Mouse (Mus musculus) neural tube, embryonic 14.5 days (tissue): Measurements from ENCODE around the gene Fen1. TPM values are rescaled to one million over a fixed set of nuclear protein-coding genes. Genes with fewer than 3 reads are reported as not detected.

Experiments used
- ATAC-seq: fragments of 200-750 bp; cut with Nextera tagmentation; 2 replicates; pipeline ENCODE4 v1.8.0; 2017; ENCODE audit warnings: low read depth, mild to moderate bottlenecking, moderate TSS enrichment, moderate library complexity
- H3K27ac ChIP-seq: fragments of 300-500 bp; sonication (generic); 2 replicates; pipeline ENCODE4 v1.5.1; 2014; ENCODE audit warnings: low read depth, mild to moderate bottlenecking, control low read depth, low read length, moderate library complexity, mixed read lengths
- H3K27me3 ChIP-seq: fragments of 300-500 bp; sonication (generic); 2 replicates; pipeline ENCODE4 v1.6.1; 2014; ENCODE audit warnings: low read length; ENCODE audit not compliant: control insufficient read depth, insufficient read depth
- H3K36me3 ChIP-seq: fragments of 300-500 bp; sonication (generic); 2 replicates; pipeline ENCODE4 v1.6.1; 2014; ENCODE audit warnings: low read length, mixed read lengths; ENCODE audit not compliant: control insufficient read depth, insufficient read depth
- H3K4me1 ChIP-seq: fragments of 300-500 bp; sonication (generic); 2 replicates; pipeline ENCODE4 v1.6.1; 2014; ENCODE audit warnings: low read length; ENCODE audit not compliant: control insufficient read depth, insufficient read depth
- H3K4me2 ChIP-seq: fragments of 300-500 bp; sonication (generic); 2 replicates; pipeline ENCODE4 v1.6.1; 2014; ENCODE audit warnings: mild to moderate bottlenecking, low read depth, low read length, control low read depth
- H3K4me3 ChIP-seq: fragments of 300-500 bp; sonication (generic); 2 replicates; pipeline ENCODE4 v1.5.1; 2014; ENCODE audit warnings: low read depth, low read length, control low read depth, mixed read lengths
- H3K9ac ChIP-seq: fragments of 300-500 bp; sonication (generic); replicated peaks from 2 replicates; pipeline ENCODE4 v1.6.1; 2014; ENCODE audit warnings: low read depth, mild to moderate bottlenecking, control low read depth, low read length, mixed read lengths
- H3K9me3 ChIP-seq: fragments of 300-500 bp; sonication (generic); 2 replicates; pipeline ENCODE4 v1.6.1; 2016; ENCODE audit warnings: low read length; ENCODE audit not compliant: control insufficient read depth
- WGBS: fragments of 180-500 bp; shearing (Covaris S2); extraction: QIAGEN DNeasy Blood & Tissue Kit; methylation state at CpG from one replicate; pipeline ENCODE4 v1.1.7; 2014; 5-methylcytosine and 5-hydroxymethylcytosine counted together
- polyA plus RNA-seq: library from polyadenylated mRNA; unstranded; fragments of >200 nt; fragmentation: Nextera tagmentation; extraction: Ambion mirVana; gene quantifications from 2 replicates; pipeline ENCODE4 v1.2.1, GENCODE M21; 2014

Gene Fen1
- 18.0 and 21.0 TPM in 2 replicates for polyA plus RNA-seq

DNA sequence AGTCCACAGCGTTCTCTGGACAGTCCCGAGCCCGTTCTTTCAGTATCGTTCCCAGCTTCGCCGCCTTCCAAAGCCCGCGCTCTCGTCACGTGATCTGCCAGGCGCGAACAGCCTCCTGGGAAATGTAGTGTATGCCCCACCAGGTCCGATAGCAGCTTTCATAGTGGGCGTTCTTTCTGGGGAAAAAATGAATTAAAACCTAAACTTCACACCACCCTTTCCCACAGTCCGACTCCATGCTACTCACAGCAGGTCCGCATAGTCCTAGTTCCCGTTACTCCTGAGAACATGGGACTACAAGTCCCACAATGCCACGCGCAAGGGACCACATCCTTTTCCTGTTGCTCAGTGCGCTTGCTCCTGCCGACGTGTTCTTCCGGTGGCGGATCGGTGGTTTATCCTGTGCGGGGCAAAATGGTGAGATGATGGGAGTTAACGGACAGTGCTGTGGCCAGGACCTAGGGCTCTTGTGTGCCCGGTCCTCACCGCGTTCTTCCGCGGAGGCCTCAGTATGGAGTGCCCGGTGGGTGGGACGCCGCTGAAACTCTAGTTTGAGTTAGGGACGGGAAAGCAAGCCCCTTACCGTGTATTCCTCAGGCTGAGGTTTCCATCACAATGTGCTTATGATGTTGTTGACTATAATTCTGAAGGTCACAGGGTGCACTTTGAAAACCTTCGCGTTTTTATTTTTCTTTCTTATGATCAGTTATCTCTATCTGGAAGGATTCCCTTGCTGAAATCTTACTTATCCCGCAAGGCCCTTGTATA is at the start of gene Fen1, which contains the start of gene Tmem258:
Gene Fen1 (minus strand): TSS at position 322 of the 768 bp plus-strand sequence.
Gene Tmem258 (plus strand): TSS at position 167 of the 768 bp plus-strand sequence.
- Histone ChIP-seq H3K9ac (peak within 1 kb of the TSS; percentile 72), H3K9me3 (no peaks in the 10 kb centered on the region), H3K4me1 (peaks cover 15% of the 10 kb centered on the region; the same call in 1 of the 2 replicates), H3K4me3 (peak within 1 kb of the TSS; percentile 68), H3K4me2 (peak within 1 kb of the TSS; percentile 80), H3K36me3 (peaks cover 24% of the 10 kb centered on the region), H3K27ac (peak within 1 kb of the TSS; percentile 81), H3K27me3 (no peaks in the 10 kb centered on the region)
- peak; percentile 94 for ATAC-seq
- under 1% methylated on average over 40 of the region's 40 CpGs for WGBS

DNA sequence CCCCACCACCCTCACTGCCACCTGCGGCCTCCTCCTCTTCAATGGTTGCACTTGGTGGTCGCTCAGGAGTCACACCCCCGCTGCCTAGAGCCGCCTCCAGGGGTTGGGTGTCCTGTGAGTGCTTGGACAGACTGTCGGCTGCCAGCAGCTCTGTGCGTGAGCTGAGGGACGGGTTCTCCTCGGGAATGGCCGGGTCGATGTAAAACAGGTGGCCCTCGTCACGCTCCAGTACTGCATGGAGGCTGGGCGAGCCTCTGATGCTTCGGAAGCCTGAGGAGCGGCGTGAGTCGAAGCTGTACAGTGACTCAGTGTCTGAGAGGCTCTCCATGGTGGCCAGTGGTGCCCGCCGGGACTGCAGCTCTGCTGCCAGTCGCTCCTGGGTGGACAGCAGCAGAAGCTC is 44.2 kb upstream of the Fen1 start:
- WGBS, result 63% methylated on average over 20 of the region's 20 CpGs
- no peak for ATAC-seq
- H3K4me3 ChIP-seq, result no peak overlapping the region
- H3K4me1 ChIP-seq, result no peaks in the 10 kb centered on the region
- H3K4me2 ChIP-seq, result no peak overlapping the region
- no peaks in the 10 kb centered on the region for H3K27me3 ChIP-seq
- no peak overlapping the region for H3K9ac ChIP-seq
- peaks cover 10% of the 10 kb centered on the region for H3K36me3 ChIP-seq
- no peak overlapping the region for H3K27ac ChIP-seq
- H3K9me3 ChIP-seq, result no peaks in the 10 kb centered on the region

DNA sequence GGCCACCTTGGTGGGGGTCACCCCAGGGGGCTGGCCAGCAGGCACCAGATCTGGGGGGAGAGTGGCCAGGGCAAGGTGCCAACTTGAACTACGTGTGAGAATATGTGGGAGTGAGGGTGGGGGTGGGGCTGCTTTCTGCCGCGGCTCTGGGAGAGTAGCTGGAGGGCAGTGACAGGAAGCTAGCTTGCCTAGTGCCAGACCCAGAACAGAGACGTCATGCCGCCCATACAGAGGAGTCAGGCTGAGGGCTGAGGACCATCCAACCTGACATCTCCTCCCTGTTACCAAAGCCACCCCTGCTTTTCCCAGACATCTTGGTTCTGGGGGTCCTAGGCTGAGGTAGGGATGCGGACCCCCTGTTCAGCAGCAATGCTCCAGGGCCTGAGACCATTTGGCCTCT is 43.2 kb upstream of the Fen1 start:
- Histone ChIP-seq H3K4me3 (no peak overlapping the region), H3K9ac (no peak overlapping the region), H3K9me3 (no peaks in the 10 kb centered on the region), H3K36me3 (peaks cover 10% of the 10 kb centered on the region), H3K4me2 (no peak overlapping the region), H3K27ac (no peak overlapping the region), H3K4me1 (no peaks in the 10 kb centered on the region), H3K27me3 (no peaks in the 10 kb centered on the region)
- ATAC-seq, result no peak
- WGBS, result 31% methylated on average over 6 of the region's 6 CpGs

DNA sequence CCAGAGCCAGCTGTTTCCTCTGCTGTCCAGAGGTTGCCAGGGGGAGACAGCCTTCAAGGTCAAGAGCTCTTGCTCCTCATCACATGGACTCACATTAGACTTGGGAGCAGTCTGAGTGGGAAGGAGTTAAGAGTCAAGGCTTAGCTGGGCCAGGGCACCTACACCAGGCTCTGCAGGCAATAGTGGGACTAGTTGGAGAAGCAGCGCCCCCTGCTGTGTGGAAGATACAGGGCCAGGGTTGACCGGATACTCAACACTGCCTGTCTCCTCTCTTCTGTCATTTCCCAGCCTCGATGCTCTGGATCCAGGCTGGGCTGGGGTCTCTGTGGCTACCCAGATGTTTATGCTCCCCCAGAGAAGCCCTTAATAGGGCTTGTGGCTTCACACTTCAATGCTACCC is 40.2 kb upstream of the Fen1 start:
- WGBS, result 29% methylated on average over 3 of the region's 3 CpGs

DNA sequence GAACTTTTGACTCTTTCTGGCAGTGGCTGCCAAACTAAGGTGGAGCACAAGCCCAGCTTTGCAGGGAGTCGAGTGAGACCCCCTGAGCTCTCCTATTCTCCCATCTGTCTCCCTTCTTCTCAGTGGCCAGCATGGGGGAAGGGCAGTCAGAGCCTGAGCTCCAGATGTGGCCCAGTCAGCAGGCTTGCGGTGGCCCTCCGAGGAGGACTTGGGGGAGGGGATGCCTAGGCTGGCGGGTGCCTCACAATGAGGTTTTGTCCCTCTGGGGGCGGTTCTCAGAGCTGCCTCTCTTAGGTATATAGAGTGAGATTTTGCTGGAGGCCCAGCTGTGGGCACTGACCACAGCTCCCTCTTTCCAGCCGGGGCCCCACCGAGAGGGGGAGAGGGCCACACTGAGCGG is 38.9 kb upstream of the Fen1 start:
- H3K9ac ChIP-seq, result no peak overlapping the region
- 3% methylated on average over 8 of the region's 8 CpGs for WGBS
- H3K9me3 ChIP-seq, result no peaks in the 10 kb centered on the region
- peaks cover 4% of the 10 kb centered on the region; the same call in 1 of the 2 replicates for H3K4me1 ChIP-seq
- H3K4me2 ChIP-seq, result no peak overlapping the region
- H3K27me3 ChIP-seq, result peaks cover 5% of the 10 kb centered on the region
- ATAC-seq, result no peak
- no peak overlapping the region for H3K27ac ChIP-seq
- H3K4me3 ChIP-seq, result no peak overlapping the region
- 0 out of 2 replicates have a peak, but pooled peaks cover under 1% of the 10 kb centered on the region for H3K36me3 ChIP-seq

More for the DNA sequence above, 40.2 kb upstream of the Fen1 start:
- Histone ChIP-seq H3K27me3 (peaks cover 5% of the 10 kb centered on the region), H3K4me1 (peaks cover 4% of the 10 kb centered on the region; the same call in 1 of the 2 replicates), H3K9ac (no peak overlapping the region), H3K36me3 (peaks cover 3% of the 10 kb centered on the region; the same call in 1 of the 2 replicates), H3K27ac (no peak overlapping the region), H3K4me2 (no peak overlapping the region), H3K9me3 (no peaks in the 10 kb centered on the region), H3K4me3 (no peak overlapping the region)
- no peak for ATAC-seq

DNA sequence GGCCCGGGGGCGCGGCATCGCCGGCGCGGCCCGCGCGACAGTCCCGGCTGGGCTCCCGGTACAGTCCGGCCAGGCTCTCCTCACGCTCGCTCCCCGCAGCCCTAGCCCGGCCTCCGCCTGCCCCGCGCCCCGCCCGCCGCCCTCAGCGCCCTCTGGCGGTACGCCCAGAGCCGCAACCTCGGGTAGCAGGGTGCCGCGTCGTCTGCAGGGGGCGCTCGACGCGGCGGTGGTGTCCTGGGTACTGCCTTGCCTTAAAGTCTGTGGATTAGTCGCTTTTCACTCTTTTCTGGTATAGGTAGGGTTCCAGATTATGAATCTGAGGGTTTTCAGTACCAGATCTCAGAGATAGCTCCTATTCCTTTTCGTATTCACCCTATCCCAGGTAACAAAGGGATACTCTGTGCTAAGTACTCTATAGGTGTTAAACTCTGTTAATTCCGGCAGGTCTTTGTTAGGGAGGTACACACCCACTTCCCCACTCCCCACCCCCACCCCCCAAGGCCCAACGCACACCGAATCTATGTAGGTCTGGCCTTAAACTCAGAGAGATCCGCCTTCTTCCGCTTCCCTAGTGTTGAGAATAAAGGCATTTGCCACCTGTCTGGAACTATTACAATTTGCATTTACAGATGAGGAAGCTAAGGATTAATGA is 36.8 kb upstream of the Fen1 start, which contains the start of gene Myrf:
Gene Myrf (minus strand): TSS at position 95 of the 652 bp plus-strand sequence.
- H3K9ac ChIP-seq, result peak within 1 kb of the TSS; percentile 37; the same call in 1 of the 2 replicates
- WGBS, result 7% methylated on average over 43 of the region's 43 CpGs
- ATAC-seq, result peak; percentile 77; the same call in 1 of the 2 replicates

DNA sequence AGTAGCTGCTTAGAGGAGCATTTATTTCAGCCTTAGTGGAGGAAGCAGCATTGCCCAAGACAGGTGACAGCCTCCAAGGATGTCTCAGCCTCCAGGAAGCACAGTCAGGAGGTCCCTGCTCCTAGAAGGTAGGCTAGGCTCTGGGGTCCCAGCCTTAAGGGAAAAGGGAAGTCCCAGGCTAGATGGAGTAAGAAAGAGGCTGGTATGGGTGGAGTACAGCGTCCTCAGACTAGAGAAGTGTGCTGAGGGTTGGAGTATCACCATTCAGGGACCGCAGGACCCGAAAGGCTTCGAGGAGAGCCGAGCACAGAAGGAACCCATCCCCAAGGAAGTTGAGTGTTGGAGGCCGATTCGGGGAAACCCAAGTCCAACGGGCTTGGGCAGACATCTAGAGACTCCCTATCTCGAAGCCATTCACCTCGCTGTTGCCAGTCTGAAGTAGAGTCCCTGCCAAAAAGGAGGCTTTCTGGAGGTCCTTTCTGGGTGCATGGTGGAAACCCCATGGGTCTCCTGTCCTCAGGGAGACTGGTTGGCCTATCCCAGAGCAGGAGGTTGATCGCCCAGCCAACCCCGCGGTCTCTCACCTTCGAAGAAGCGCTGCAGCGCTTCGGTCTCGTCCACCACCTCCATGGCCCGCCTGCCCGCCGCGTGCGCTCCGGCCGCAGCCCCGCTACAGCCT is 36.1 kb upstream of the Fen1 start:
- Histone ChIP-seq H3K27me3 (peaks cover 5% of the 10 kb centered on the region), H3K4me3 (peak overlapping the region; percentile 31), H3K4me2 (peak overlapping the region; percentile 60), H3K36me3 (no peaks in the 10 kb centered on the region), H3K27ac (no peak overlapping the region), H3K4me1 (peaks cover 4% of the 10 kb centered on the region; the same call in 1 of the 2 replicates), H3K9ac (peak overlapping the region; percentile 37; the same call in 1 of the 2 replicates), H3K9me3 (no peaks in the 10 kb centered on the region)
- WGBS, result 6% methylated on average over 20 of the region's 26 CpGs
- no peak for ATAC-seq

More for the DNA sequence above, 36.8 kb upstream of the Fen1 start, which contains the start of gene Myrf:
- Histone ChIP-seq H3K4me3 (peak within 1 kb of the TSS; percentile 31), H3K36me3 (no peaks in the 10 kb centered on the region), H3K27ac (no peak within 1 kb of the TSS), H3K4me2 (peak within 1 kb of the TSS; percentile 60), H3K27me3 (peaks cover 5% of the 10 kb centered on the region), H3K4me1 (peaks cover 4% of the 10 kb centered on the region; the same call in 1 of the 2 replicates), H3K9me3 (no peaks in the 10 kb centered on the region)

DNA sequence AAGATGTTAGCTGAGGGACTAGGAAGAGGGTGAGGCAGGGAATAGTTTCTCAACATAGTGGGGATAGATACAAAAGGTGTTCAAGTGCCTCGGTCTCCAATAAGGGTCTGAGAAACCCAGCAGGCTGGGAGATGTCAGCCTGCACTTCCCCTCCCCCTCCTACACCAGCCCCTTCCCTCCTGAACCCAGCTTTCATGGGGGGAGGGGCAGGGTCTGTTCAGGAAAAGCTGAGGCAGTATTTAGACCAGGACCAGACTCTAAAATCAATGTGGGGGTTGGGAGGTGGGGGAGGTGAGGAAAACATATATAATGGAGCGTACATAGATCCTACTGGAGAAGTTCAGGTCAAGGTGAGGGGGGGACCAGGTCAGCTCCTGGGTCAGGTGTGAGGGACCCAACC is 35.5 kb upstream of the Fen1 start:
- Histone ChIP-seq H3K9ac (no peak overlapping the region), H3K27ac (no peak overlapping the region), H3K4me2 (no peak overlapping the region), H3K27me3 (peaks cover 5% of the 10 kb centered on the region), H3K9me3 (no peaks in the 10 kb centered on the region), H3K36me3 (no peaks in the 10 kb centered on the region), H3K4me1 (peaks cover 4% of the 10 kb centered on the region; the same call in 1 of the 2 replicates), H3K4me3 (no peak overlapping the region)
- 53% methylated on average over 2 of the region's 2 CpGs for WGBS
- ATAC-seq, result no peak; the same call in 1 of the 2 replicates
